Mouse (Mus musculus) embryonic facial prominence, embryonic 15.5 days (tissue): ENCODE results near the gene Spem1. TPM values are rescaled to one million over a fixed set of nuclear protein-coding genes. Genes with fewer than 3 reads are reported as not detected.
A peak's percentile ranks its signal among the peaks of the same experiment; 100 is the strongest.

Experiments
- ATAC-seq: fragments of 200-750 bp; cut with Nextera tagmentation; 2 replicates; pipeline ENCODE4 v1.8.0; 2017; ENCODE audit warnings: low read depth, moderate TSS enrichment; ENCODE audit not compliant: insufficient number of reproducible peaks, low FRiP score, low TSS enrichment
- H3K27ac ChIP-seq: fragments of 300-500 bp; sonication (generic); replicated peaks from 2 replicates; pipeline ENCODE4 v1.5.1; 2015; ENCODE audit warnings: mild to moderate bottlenecking, inconsistent platforms
- H3K27me3 ChIP-seq: fragments of 300-500 bp; sonication (generic); 2 replicates; pipeline ENCODE4 v1.6.1; 2015; ENCODE audit warnings: inconsistent platforms
- H3K36me3 ChIP-seq: fragments of 300-500 bp; sonication (generic); 2 replicates; pipeline ENCODE4 v1.6.1; 2015; ENCODE audit warnings: mild to moderate bottlenecking, inconsistent platforms
- H3K4me1 ChIP-seq: fragments of 300-500 bp; sonication (generic); 2 replicates; pipeline ENCODE4 v1.6.1; 2015; ENCODE audit warnings: inconsistent platforms
- H3K4me2 ChIP-seq: fragments of 300-500 bp; sonication (generic); replicated peaks from 2 replicates; pipeline ENCODE4 v1.6.1; 2015; ENCODE audit warnings: mild to moderate bottlenecking, inconsistent platforms
- H3K4me3 ChIP-seq: fragments of 300-500 bp; sonication (generic); replicated peaks from 2 replicates; pipeline ENCODE4 v1.5.1; 2015; ENCODE audit warnings: mild to moderate bottlenecking, inconsistent platforms
- H3K9ac ChIP-seq: fragments of 300-500 bp; sonication (generic); 2 replicates; pipeline ENCODE4 v1.6.1; 2015; ENCODE audit warnings: inconsistent platforms
- H3K9me3 ChIP-seq: fragments of 300-500 bp; sonication (generic); replicated peaks from 2 replicates; pipeline ENCODE4 v1.6.1; 2016; ENCODE audit warnings: inconsistent platforms
- WGBS: fragments of 180-500 bp; shearing (Covaris S2); methylation state at CpG from one replicate; pipeline ENCODE4 v1.1.7; 2015; 5-methylcytosine and 5-hydroxymethylcytosine counted together
- polyA plus RNA-seq: library from polyadenylated mRNA; unstranded; fragments of >200 nt; fragmentation: Nextera tagmentation; extraction: Ambion mirVana; gene quantifications from 2 replicates; pipeline ENCODE4 v1.2.1, GENCODE M21; 2015

Spem1 gene
- polyA plus RNA-seq, 1 experiment from 2014 or later: 0.16 TPM

GRCm38 (mm10) chr11:69778985-69779384, 43.0 kb downstream of the Spem1 start:
- Histone ChIP-seq H3K4me1 (peaks cover 31% of the 10 kb centered on the region), H3K9ac (no peak overlapping the region), H3K27me3 (no peaks in the 10 kb centered on the region), H3K27ac (no peak overlapping the region), H3K36me3 (peaks cover 25% of the 10 kb centered on the region), H3K9me3 (no peaks in the 10 kb centered on the region), H3K4me3 (no peak overlapping the region), H3K4me2 (0 out of 2 replicates have a peak overlapping the region, but pooled peaks have one; percentile 2)
- WGBS: 36% methylated on average over 7 of the region's 7 CpGs
- no peak for ATAC-seq

GRCm38 (mm10) chr11:69778258-69778982, 43.6 kb downstream of the Spem1 start:
- 0 out of 2 replicates have a peak overlapping the region, but pooled peaks have one; percentile 2 for H3K4me2 ChIP-seq
- H3K27me3 ChIP-seq: no peaks in the 10 kb centered on the region
- no peak; the same call in 1 of the 2 replicates for ATAC-seq
- peaks cover 25% of the 10 kb centered on the region for H3K36me3 ChIP-seq
- H3K27ac ChIP-seq: no peak overlapping the region
- no peak overlapping the region for H3K9ac ChIP-seq
- H3K4me1 ChIP-seq: peaks cover 31% of the 10 kb centered on the region
- H3K4me3 ChIP-seq: no peak overlapping the region
- 59% methylated on average over 23 of the region's 23 CpGs for WGBS
- no peaks in the 10 kb centered on the region for H3K9me3 ChIP-seq

GRCm38 (mm10) chr11:69777504-69778257, 44.3 kb downstream of the Spem1 start:
- H3K4me2 ChIP-seq: no peak overlapping the region
- no peak for ATAC-seq
- H3K9me3 ChIP-seq: no peaks in the 10 kb centered on the region

GRCm38 (mm10) chr11:69776488-69776887, 45.5 kb downstream of the Spem1 start:
- WGBS: 87% methylated on average over 20 of the region's 20 CpGs
- no peak for ATAC-seq
- Histone ChIP-seq H3K27ac (no peak overlapping the region), H3K4me2 (no peak overlapping the region), H3K9me3 (no peaks in the 10 kb centered on the region), H3K36me3 (peaks cover 25% of the 10 kb centered on the region), H3K27me3 (no peaks in the 10 kb centered on the region), H3K4me3 (no peak overlapping the region), H3K9ac (no peak overlapping the region), H3K4me1 (peaks cover 31% of the 10 kb centered on the region)

More at GRCm38 (mm10) chr11:69777504-69778257, 44.3 kb downstream of the Spem1 start:
- Histone ChIP-seq H3K27ac (no peak overlapping the region), H3K36me3 (peaks cover 25% of the 10 kb centered on the region), H3K4me3 (no peak overlapping the region), H3K4me1 (peaks cover 31% of the 10 kb centered on the region), H3K27me3 (no peaks in the 10 kb centered on the region), H3K9ac (no peak overlapping the region)
- 60% methylated on average over 26 of the region's 26 CpGs for WGBS

- H3K4me1 ChIP-seq: peaks cover 31% of the 10 kb centered on the region
- H3K27ac ChIP-seq: no peak overlapping the region
- H3K9ac ChIP-seq: no peak overlapping the region
- no peak overlapping the region for H3K4me2 ChIP-seq
- no peak for ATAC-seq
- no peaks in the 10 kb centered on the region for H3K27me3 ChIP-seq
- no peak overlapping the region for H3K4me3 ChIP-seq
- WGBS: 80% methylated on average over 10 of the region's 10 CpGs
- H3K9me3 ChIP-seq: no peaks in the 10 kb centered on the region
- peaks cover 25% of the 10 kb centered on the region for H3K36me3 ChIP-seq
Measured at GRCm38 (mm10) chr11:69775716-69776115, 46.3 kb downstream of the Spem1 start.

GRCm38 (mm10) chr11:69774961-69775360, 47.0 kb downstream of the Spem1 start:
- no peak overlapping the region for H3K4me3 ChIP-seq
- H3K9me3 ChIP-seq: no peaks in the 10 kb centered on the region
- ATAC-seq: no peak
- H3K27me3 ChIP-seq: no peaks in the 10 kb centered on the region
- 62% methylated on average over 5 of the region's 5 CpGs for WGBS
- no peak overlapping the region for H3K9ac ChIP-seq
- peaks cover 31% of the 10 kb centered on the region for H3K4me1 ChIP-seq
- no peak overlapping the region for H3K4me2 ChIP-seq
- H3K27ac ChIP-seq: no peak overlapping the region
- H3K36me3 ChIP-seq: peaks cover 25% of the 10 kb centered on the region

Other genes with a start within 250 kb of the Spem1 start
- 25.0 and 26.5 TPM in 2 replicates for gene Wrap53, start 241.9 kb downstream of the Spem1 start, polyA plus RNA-seq
- 134 and 141 TPM in 2 replicates for gene Trp53, start 241.8 kb downstream of the Spem1 start, polyA plus RNA-seq
- gene Atp1b2, start 216.2 kb downstream of the Spem1 start, polyA plus RNA-seq: 12.4 and 13.4 TPM in 2 replicates
- not detected in 2 replicates for gene Shbg, start 204.3 kb downstream of the Spem1 start, polyA plus RNA-seq
- gene Sat2, start 200.2 kb downstream of the Spem1 start, polyA plus RNA-seq: 19.8 and 22.5 TPM in 2 replicates
- gene Fxr2, start 189.2 kb downstream of the Spem1 start, polyA plus RNA-seq: 33.4 and 34.2 TPM in 2 replicates
- 5.2 TPM in 2 replicates for gene Sox15, start 166.9 kb downstream of the Spem1 start, polyA plus RNA-seq
- 66.5 and 67.3 TPM in 2 replicates for gene Mpdu1, start 159.5 kb downstream of the Spem1 start, polyA plus RNA-seq
- gene Cd68, start 156.0 kb downstream of the Spem1 start, polyA plus RNA-seq: 26.3 and 28.3 TPM in 2 replicates
- gene Eif4a1, start 149.8 kb downstream of the Spem1 start, polyA plus RNA-seq: 447 and 512 TPM in 2 replicates
- gene Senp3, start 140.1 kb downstream of the Spem1 start, polyA plus RNA-seq: 83.7 and 90.5 TPM in 2 replicates
- gene Tnfsf13, start 136.4 kb downstream of the Spem1 start, polyA plus RNA-seq: 1.0 and 1.1 TPM in 2 replicates
- gene Tnfsf12, start 126.3 kb downstream of the Spem1 start, polyA plus RNA-seq: 11.9 and 13.3 TPM in 2 replicates
- gene Tnfsfm13, start 126.1 kb downstream of the Spem1 start, polyA plus RNA-seq: 4.0 and 6.0 TPM in 2 replicates
- 24.3 and 28.2 TPM in 2 replicates for gene Polr2a, start 63.5 kb downstream of the Spem1 start, polyA plus RNA-seq
- 0.15 and 0.18 TPM in 2 replicates for gene Slc35g3, start 60.2 kb downstream of the Spem1 start, polyA plus RNA-seq
- 5.7 and 6.1 TPM in 2 replicates for gene Zbtb4, start 56.3 kb downstream of the Spem1 start, polyA plus RNA-seq
- 29.3 and 38.6 TPM in 2 replicates for gene Chrnb1, start 26.2 kb downstream of the Spem1 start, polyA plus RNA-seq
- 4.1 and 4.4 TPM in 2 replicates for gene Fgf11, start 20.3 kb downstream of the Spem1 start, polyA plus RNA-seq
- gene Tmem102, start 16.6 kb downstream of the Spem1 start, polyA plus RNA-seq: 7.5 and 10.0 TPM in 2 replicates
- not detected in 2 replicates for gene Gm39566, start 6.9 kb downstream of the Spem1 start, polyA plus RNA-seq
- not detected in 2 replicates for gene Spem2, start 3.7 kb downstream of the Spem1 start, polyA plus RNA-seq
- 10.6 and 11.6 TPM in 2 replicates for gene Nlgn2, start 15.6 kb upstream of the Spem1 start, polyA plus RNA-seq
- gene Tmem256, start 16.3 kb upstream of the Spem1 start, polyA plus RNA-seq: 388 and 399 TPM in 2 replicates
- gene Plscr3, start 24.2 kb upstream of the Spem1 start, polyA plus RNA-seq: 126 and 148 TPM in 2 replicates
- gene Tnk1, start 36.5 kb upstream of the Spem1 start, polyA plus RNA-seq: 6.9 TPM in 2 replicates
- gene Tmem95, start 55.8 kb upstream of the Spem1 start, polyA plus RNA-seq: 0.35 and 0.47 TPM in 2 replicates
- 13.8 and 18.1 TPM in 2 replicates for gene Kctd11, start 59.2 kb upstream of the Spem1 start, polyA plus RNA-seq
- 1.8 and 2.3 TPM in 2 replicates for gene Acap1, start 73.4 kb upstream of the Spem1 start, polyA plus RNA-seq
- 8.7 and 9.4 TPM in 2 replicates for gene 2810408A11Rik, start 78.8 kb upstream of the Spem1 start, polyA plus RNA-seq
- 7.8 and 8.5 TPM in 2 replicates for gene Neurl4, start 78.9 kb upstream of the Spem1 start, polyA plus RNA-seq
- 84.5 and 85.1 TPM in 2 replicates for gene Gps2, start 91.7 kb upstream of the Spem1 start, polyA plus RNA-seq
- 1,531 and 1,570 TPM in 2 replicates for gene Eif5a, start 99.8 kb upstream of the Spem1 start, polyA plus RNA-seq
- 2.7 and 6.2 TPM in 2 replicates for gene Ybx2, start 113.6 kb upstream of the Spem1 start, polyA plus RNA-seq
- 21.1 and 21.7 TPM in 2 replicates for gene Slc2a4, start 126.0 kb upstream of the Spem1 start, polyA plus RNA-seq
- gene Cldn7, start 142.6 kb upstream of the Spem1 start, polyA plus RNA-seq: 37.5 and 57.4 TPM in 2 replicates
- gene Ctdnep1, start 159.0 kb upstream of the Spem1 start, polyA plus RNA-seq: 31.6 and 34.9 TPM in 2 replicates
- 112 and 113 TPM in 2 replicates for gene Elp5, start 160.3 kb upstream of the Spem1 start, polyA plus RNA-seq
- 543 and 559 TPM in 2 replicates for gene Gabarap, start 169.0 kb upstream of the Spem1 start, polyA plus RNA-seq
- 77.8 and 83.0 TPM in 2 replicates for gene Phf23, start 173.6 kb upstream of the Spem1 start, polyA plus RNA-seq
- gene Dvl2, start 178.4 kb upstream of the Spem1 start, polyA plus RNA-seq: 47.3 and 52.3 TPM in 2 replicates
- gene Acadvl, start 193.2 kb upstream of the Spem1 start, polyA plus RNA-seq: 95.6 and 97.7 TPM in 2 replicates
- 11.4 and 14.4 TPM in 2 replicates for gene Dlg4, start 194.8 kb upstream of the Spem1 start, polyA plus RNA-seq
- 0.24 and 0.27 TPM in 2 replicates for gene Asgr1, start 231.9 kb upstream of the Spem1 start, polyA plus RNA-seq